Mouse (Mus musculus) liver, embryonic 11.5 days (tissue): ENCODE results near the gene Myo15. TPM values are rescaled to one million over a fixed set of nuclear protein-coding genes. Genes with fewer than 3 reads are reported as not detected.
"Not testable (repeated sequence)": the region's sequence is repeated elsewhere in the genome, so short reads cannot be mapped to it uniquely, and the experiment has no call there.

Experiments
- ATAC-seq: fragments of 200-750 bp; cut with Nextera tagmentation; replicated peaks from 2 replicates; pipeline ENCODE4 v1.8.0; 2017; ENCODE audit warnings: moderate number of reproducible peaks, mild to moderate bottlenecking, moderate TSS enrichment, moderate library complexity; ENCODE audit not compliant: low FRiP score
- DNase-seq: peaks from one replicate; pipeline ENCODE4 v3.0.0-alpha.2; 2017; ENCODE audit warnings: low spot score
- H3K27ac ChIP-seq: fragments of 300-500 bp; sonication (generic); 2 replicates; pipeline ENCODE4 v1.5.1; 2014; ENCODE audit warnings: mild to moderate bottlenecking, low read depth, low read length, control low read depth
- H3K27me3 ChIP-seq: fragments of 300-500 bp; sonication (generic); replicated peaks from 2 replicates; pipeline ENCODE4 v1.6.1; 2014; ENCODE audit warnings: low read length, mixed read lengths; ENCODE audit not compliant: control insufficient read depth, insufficient read depth
- H3K36me3 ChIP-seq: fragments of 300-500 bp; sonication (generic); 2 replicates; pipeline ENCODE4 v1.6.1; 2014; ENCODE audit warnings: mild to moderate bottlenecking, low read length, moderate library complexity, mixed read lengths; ENCODE audit not compliant: control insufficient read depth, insufficient read depth
- H3K4me1 ChIP-seq: fragments of 300-500 bp; sonication (generic); replicated peaks from 2 replicates; pipeline ENCODE4 v1.6.1; 2014; ENCODE audit warnings: low read length, mixed read lengths; ENCODE audit not compliant: control insufficient read depth, insufficient read depth
- H3K4me2 ChIP-seq: fragments of 300-500 bp; sonication (generic); 2 replicates; pipeline ENCODE4 v1.6.1; 2014; ENCODE audit warnings: mild to moderate bottlenecking, control low read depth, moderate library complexity
- H3K4me3 ChIP-seq: fragments of 300-500 bp; sonication (generic); 2 replicates; pipeline ENCODE4 v1.5.1; 2014; ENCODE audit warnings: low read depth, low read length, control low read depth
- H3K9ac ChIP-seq: fragments of 300-500 bp; sonication (generic); 2 replicates; pipeline ENCODE4 v1.6.1; 2014; ENCODE audit warnings: low read depth, low read length, control low read depth
- H3K9me3 ChIP-seq: fragments of 300-500 bp; sonication (generic); 2 replicates; pipeline ENCODE4 v1.6.1; 2016; ENCODE audit warnings: low read length, inconsistent platforms, mixed read lengths; ENCODE audit not compliant: control insufficient read depth
- WGBS: fragments of 180-500 bp; shearing (Covaris S2); extraction: QIAGEN DNeasy Blood & Tissue Kit; methylation state at CpG from one replicate; pipeline ENCODE4 v1.1.7; 2014; 5-methylcytosine and 5-hydroxymethylcytosine counted together
- polyA plus RNA-seq: library from polyadenylated mRNA; unstranded; fragments of >200 nt; fragmentation: Nextera tagmentation; extraction: Ambion mirVana; gene quantifications from 2 replicates; pipeline ENCODE4 v1.2.1, GENCODE M21; 2014

The Myo15 gene
- polyA plus RNA-seq, 1 experiment from 2014 or later: 0.34 TPM

DNA sequence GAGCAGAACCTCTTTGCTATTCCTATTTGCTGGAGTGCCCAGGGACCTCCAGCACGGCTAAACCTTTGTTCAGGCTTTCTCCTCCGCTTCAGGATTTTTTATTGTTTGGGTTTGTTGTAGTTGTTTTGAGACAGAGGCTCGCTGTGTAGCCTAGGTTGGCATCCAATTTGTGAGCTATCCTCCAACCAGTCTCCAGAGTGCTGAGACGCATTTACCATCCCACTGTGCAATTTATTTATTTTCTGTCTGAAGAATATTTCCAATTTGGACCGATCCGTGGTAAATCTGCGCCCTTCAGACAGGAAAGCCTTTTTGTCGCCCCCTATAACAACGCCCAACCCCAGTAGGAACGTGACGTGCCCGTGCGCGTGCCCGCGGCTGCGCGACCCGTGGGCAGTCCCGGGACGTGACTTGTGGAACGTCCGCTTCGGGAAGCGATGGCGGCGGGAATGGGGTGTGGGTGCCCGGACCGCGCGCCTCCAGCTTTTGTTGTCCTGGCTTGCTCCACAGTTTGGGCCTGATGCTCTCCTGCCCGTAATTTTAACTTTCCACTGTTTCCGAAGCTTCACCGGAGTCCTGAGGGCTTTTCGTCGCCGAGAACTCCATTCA, 67.8 kb downstream of the Myo15 start:
- H3K4me2 ChIP-seq: peak overlapping the region; percentile 100
- H3K27ac ChIP-seq: peak overlapping the region; percentile 87
- no peaks in the 10 kb centered on the region for H3K27me3 ChIP-seq
- peak; percentile 80 for ATAC-seq
- H3K9ac ChIP-seq: peak overlapping the region; percentile 98
- no peaks in the 10 kb centered on the region for H3K9me3 ChIP-seq
- peaks cover 25% of the 10 kb centered on the region for H3K4me1 ChIP-seq
- H3K36me3 ChIP-seq: peaks cover 6% of the 10 kb centered on the region
- peak; percentile 93 for DNase-seq
- H3K4me3 ChIP-seq: peak overlapping the region; percentile 98
- under 1% methylated on average over 37 of the region's 37 CpGs for WGBS

DNA sequence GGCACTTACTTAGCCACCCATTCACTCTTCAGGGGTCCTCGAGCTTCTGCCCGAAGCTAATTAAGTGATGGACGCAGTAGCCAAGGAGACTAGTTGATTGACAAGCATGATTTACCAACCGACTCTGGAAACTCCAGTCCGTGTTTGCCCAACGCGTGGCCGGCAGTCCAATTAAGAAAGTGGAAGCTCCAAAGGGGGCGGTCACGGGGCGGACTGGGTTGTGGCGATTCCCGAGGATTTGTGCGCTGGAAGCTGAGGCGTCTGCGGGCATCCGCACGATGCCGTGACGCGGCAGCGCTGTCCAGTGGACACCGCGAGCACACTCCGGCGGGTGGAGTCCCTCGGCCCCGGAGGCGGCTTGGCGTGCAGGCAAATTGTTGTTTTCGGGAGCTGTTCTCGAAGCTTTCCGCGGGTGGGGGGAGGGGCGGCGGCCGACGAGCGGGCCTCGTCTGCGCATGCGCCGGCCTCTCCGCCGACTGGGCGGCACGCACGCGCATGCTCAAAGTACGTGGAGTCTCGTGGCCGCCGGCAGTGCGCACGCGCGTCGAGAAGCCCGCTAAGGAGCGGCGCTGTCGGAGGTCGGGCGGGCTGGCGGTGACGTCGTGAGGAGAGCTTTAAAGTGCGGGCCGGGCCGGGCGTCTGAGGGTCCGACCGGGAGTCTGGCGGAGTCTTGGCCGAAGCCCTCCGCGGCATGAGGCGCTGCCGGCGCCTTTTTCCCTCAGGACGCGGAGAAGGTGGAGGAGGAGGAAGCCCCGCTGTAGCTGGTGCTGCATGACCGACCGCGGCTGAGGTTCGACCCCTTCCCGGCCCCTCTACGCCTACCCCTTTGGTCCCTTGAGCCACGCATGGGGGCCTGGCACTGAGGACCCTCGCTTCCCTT, 68.6 kb downstream of the Myo15 start:
- H3K27me3 ChIP-seq: no peaks in the 10 kb centered on the region
- peak overlapping the region; percentile 98 for H3K4me3 ChIP-seq
- peaks cover 26% of the 10 kb centered on the region for H3K4me1 ChIP-seq
- H3K27ac ChIP-seq: peak overlapping the region; percentile 87
- H3K4me2 ChIP-seq: peak overlapping the region; percentile 100
- ATAC-seq (peak; percentile 84), DNase-seq (peak; percentile 94)
- peaks cover 11% of the 10 kb centered on the region for H3K36me3 ChIP-seq
- WGBS: under 1% methylated on average over 91 of the region's 91 CpGs
- H3K9ac ChIP-seq: peak overlapping the region; percentile 98
- no peaks in the 10 kb centered on the region for H3K9me3 ChIP-seq

DNA sequence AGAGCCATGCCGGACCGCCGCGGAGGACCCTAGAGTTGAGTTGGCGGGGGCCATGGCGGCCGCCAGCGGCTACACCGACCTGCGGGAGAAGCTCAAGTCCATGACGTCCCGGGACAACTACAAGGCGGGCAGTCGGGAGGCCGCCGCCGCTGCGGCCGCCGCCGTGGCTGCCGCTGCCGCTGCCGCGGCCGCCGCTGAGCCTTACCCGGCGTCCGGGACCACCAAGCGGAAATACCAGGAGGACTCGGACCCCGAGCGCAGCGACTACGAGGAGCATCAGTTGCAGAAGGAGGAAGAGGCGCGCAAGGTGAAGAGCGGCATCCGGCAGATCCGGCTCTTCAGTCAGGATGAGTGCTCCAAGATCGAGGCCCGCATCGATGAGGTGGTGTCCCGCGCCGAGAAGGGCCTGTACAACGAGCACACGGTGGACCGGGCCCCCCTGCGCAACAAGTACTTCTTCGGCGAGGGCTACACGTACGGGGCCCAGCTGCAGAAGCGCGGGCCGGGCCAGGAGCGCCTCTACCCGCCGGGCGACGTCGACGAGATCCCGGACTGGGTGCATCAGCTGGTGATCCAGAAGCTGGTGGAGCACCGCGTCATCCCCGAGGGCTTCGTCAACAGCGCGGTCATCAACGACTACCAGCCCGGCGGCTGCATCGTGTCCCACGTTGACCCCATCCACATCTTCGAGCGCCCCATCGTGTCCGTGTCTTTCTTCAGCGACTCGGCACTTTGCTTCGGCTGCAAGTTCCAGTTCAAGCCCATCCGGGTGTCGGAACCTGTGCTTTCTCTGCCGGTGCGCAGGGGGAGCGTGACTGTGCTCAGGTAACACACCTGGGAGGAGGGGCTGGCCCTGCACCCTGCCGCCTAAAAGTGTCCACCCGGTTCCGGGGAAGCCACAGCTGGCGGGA, 69.5 kb downstream of the Myo15 start:
- peaks cover 26% of the 10 kb centered on the region for H3K4me1 ChIP-seq
- no peaks in the 10 kb centered on the region for H3K27me3 ChIP-seq
- DNase-seq: peak; percentile 55
- peak overlapping the region; percentile 98 for H3K9ac ChIP-seq
- no peaks in the 10 kb centered on the region for H3K9me3 ChIP-seq
- WGBS: under 1% methylated on average over 93 of the region's 93 CpGs
- H3K36me3 ChIP-seq: peaks cover 13% of the 10 kb centered on the region
- peak overlapping the region; percentile 98 for H3K4me3 ChIP-seq
- H3K4me2 ChIP-seq: peak overlapping the region; percentile 100
- ATAC-seq: peak; percentile 25
- H3K27ac ChIP-seq: peak overlapping the region; percentile 87

DNA sequence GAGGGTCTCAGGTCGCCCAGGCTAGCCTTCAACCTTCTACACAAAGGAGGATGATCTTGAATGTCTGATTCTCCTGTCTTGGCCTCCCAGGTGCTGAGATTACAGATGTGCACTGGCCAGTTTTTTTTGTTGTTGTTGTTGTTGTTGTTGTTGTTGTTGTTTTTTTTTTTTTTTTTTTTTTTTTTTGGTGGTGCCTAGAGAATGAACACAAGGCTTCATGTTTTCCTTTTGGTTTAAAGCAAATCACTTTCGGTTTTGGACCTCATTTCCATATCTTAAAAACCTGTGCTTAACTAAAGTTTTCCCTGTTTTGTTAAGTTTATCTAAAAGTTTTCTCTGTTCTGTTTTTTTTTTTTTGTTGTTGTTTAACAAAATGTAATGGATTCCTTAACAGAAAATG, 70.4 kb downstream of the Myo15 start:
- H3K4me1 ChIP-seq: peaks cover 26% of the 10 kb centered on the region
- ATAC-seq (no peak), DNase-seq (no peak)
- H3K4me2 ChIP-seq: peak overlapping the region; percentile 100
- H3K4me3 ChIP-seq: peak overlapping the region; percentile 98
- no peaks in the 10 kb centered on the region for H3K27me3 ChIP-seq
- peaks cover 13% of the 10 kb centered on the region for H3K36me3 ChIP-seq
- no peak overlapping the region for H3K27ac ChIP-seq
- no peaks in the 10 kb centered on the region for H3K9me3 ChIP-seq
- peak overlapping the region; percentile 98 for H3K9ac ChIP-seq
- 13% methylated on average over 2 of the region's 2 CpGs for WGBS

DNA sequence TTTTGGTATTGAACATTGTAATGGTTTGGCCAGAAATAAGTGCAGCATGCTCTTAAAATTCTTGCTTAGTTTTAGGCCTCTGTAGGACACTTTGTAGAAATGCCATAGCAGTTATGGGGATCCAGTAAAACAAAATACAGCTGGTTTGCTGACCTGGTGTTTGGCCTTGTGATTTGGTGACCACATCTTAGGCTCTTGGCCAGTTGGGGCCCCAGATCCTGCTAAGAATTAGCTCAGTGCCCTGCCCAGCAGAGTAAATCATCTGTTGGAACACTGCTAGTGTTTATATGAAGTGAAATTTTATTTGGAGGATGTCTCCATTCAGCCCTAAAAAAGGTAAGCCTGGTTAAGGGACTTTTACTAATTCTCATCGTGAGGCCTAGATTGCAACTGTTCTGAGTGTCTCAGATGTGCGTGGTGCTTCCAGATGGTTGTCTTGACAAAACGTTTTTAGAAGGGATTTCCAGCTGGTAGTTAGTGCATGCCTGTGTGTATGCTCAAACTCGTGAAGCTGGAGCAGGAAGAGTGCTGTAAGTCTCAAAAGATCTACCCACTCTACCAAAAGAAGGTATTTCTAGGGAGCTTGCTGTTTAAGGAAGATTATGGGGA, 71.0 kb downstream of the Myo15 start:
- no peak for DNase-seq
- H3K27me3 ChIP-seq: no peaks in the 10 kb centered on the region
- no peaks in the 10 kb centered on the region for H3K9me3 ChIP-seq
- 14% methylated on average over 4 of the region's 4 CpGs for WGBS
- H3K9ac ChIP-seq: peak overlapping the region; percentile 48; the same call in 1 of the 2 replicates
- H3K36me3 ChIP-seq: peaks cover 13% of the 10 kb centered on the region
- no peak overlapping the region for H3K27ac ChIP-seq
- no peak for ATAC-seq
- peak overlapping the region; percentile 100 for H3K4me2 ChIP-seq
- H3K4me1 ChIP-seq: peaks cover 26% of the 10 kb centered on the region
- peak overlapping the region; percentile 98 for H3K4me3 ChIP-seq

DNA sequence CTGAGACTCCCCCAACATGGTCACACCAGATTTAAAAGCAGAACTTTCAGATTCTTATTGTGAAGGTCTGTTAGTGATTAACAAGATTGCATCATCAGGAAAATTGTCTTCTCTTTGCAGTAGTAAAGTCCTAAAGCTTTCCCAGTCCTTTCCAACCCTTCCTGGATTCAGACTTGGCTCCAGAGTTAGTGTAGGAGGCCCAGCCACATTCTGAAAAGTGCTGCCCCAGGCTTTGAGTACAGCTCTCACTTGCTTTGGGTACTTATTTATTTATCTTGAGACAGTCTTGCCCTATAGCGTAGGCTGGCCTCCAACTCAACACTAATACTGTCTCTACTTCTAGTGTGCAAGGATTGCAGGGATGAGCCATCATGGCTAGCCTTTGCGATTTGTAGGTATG, 71.6 kb downstream of the Myo15 start:
- Histone ChIP-seq H3K4me2 (peak overlapping the region; percentile 100), H3K9ac (0 out of 2 replicates have a peak overlapping the region, but pooled peaks have one; percentile 48), H3K27me3 (no peaks in the 10 kb centered on the region), H3K27ac (no peak overlapping the region), H3K36me3 (peaks cover 13% of the 10 kb centered on the region), H3K9me3 (no peaks in the 10 kb centered on the region), H3K4me3 (peak overlapping the region; percentile 98), H3K4me1 (peaks cover 26% of the 10 kb centered on the region)
- no peak for ATAC-seq
- WGBS: 79% methylated on average over 2 of the region's 2 CpGs
- DNase-seq: no peak

DNA sequence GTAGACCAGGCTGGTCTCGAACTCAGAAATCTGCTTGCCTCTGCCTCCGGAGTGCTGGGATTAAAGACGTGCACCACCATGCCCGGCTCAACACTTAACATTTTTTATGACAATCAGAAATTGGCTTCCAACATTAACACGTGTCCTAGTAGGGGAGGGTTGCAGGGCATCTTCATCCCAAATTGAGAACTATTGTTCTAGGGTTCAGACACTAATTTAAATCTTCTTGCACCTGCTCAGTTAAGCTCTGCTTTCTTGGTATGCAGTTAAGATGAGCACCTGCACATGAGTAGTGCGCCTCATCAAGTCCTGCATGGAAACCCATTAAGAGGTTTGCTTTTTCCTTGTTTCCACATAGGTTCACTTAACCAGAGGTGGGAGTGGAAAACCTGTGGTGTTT, 72.7 kb downstream of the Myo15 start:
- no peaks in the 10 kb centered on the region for H3K27me3 ChIP-seq
- no peak overlapping the region for H3K27ac ChIP-seq
- H3K9ac ChIP-seq: no peak overlapping the region
- WGBS: 89% methylated on average over 6 of the region's 6 CpGs
- no peak overlapping the region for H3K4me2 ChIP-seq
- ATAC-seq (no peak), DNase-seq (no peak)
- H3K9me3 ChIP-seq: no peaks in the 10 kb centered on the region
- H3K4me1 ChIP-seq: peaks cover 18% of the 10 kb centered on the region
- H3K36me3 ChIP-seq: peaks cover 13% of the 10 kb centered on the region
- no peak overlapping the region for H3K4me3 ChIP-seq

DNA sequence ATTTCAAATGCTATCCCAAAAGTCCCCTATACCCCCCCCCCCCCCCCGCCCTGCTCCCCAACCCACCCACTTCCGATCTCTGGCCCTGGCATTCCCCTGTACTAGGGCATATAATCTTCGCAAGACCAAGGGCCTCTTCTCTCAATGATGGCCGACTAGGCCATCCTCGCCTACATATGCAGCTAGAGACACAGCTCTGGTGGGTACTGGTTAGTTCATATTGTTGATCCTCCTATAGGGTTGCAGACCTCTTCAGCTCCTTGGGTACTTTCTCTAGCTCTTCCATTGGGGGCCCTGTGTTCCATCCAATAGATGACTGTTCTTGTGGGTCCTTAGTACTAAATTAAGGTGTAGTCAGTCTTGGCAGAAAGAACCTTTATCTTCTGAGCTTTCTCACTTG, 74.1 kb downstream of the Myo15 start:
- peaks cover 18% of the 10 kb centered on the region for H3K4me1 ChIP-seq
- WGBS: 88% methylated on average over 5 of the region's 5 CpGs
- not testable (repeated sequence) for H3K9ac ChIP-seq, H3K27me3 ChIP-seq, H3K27ac ChIP-seq, H3K4me2 ChIP-seq, H3K4me3 ChIP-seq, ATAC-seq, H3K9me3 ChIP-seq, DNase-seq
- H3K36me3 ChIP-seq: peaks cover 20% of the 10 kb centered on the region
